Comparison of ENCODE assay signal across 26 mouse cellular contexts in the genomic region with DNA sequence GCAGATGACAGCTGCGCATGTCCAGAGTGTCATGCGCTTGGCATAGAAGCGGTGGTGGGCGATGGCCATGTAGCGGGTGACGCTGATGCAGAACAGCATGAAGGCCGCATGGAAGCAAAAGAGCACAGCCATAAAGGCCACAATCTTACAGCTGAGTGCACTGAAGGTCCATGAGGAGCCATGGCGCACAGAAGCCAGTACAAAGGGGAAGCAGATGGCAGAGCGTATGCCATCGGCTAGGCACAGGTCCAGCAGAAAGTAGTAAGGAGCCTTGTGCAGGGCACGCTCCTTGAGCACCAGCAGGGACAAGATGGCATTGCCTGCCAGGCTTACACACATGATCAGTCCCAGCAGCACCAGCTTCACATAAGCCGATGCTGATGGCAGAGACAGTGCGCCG. TPM values are rescaled to one million over a fixed set of nuclear protein-coding genes. Genes with fewer than 3 reads are reported as not detected.
A peak's percentile ranks its signal among the peaks of the same experiment; 100 is the strongest.
DNase-seq lines count a peak whose midpoint lies in the region; ATAC-seq and TF ChIP-seq lines count a peak whose summit lies in the region.
"Had no signal": no experiment of that assay in that cellular context is flagged by ENCODE, and none has a peak within 500 bp of the region (broad histone marks: within the 10 kb centered on the region; RNA-seq: fewer than 3 reads in every experiment).

No protein-coding gene starts in this region.

- no peak for TF ChIP-seq CTCF in midbrain, postnatal 0 days (IDR thresholded peaks at IDR 0.05)

- H3K4me2 ChIP-seq in midbrain, postnatal 0 days (ENCODE audit: low read depth, low read length, poor library complexity, severe bottlenecking), result no peak overlapping the region
- H3K4me2 ChIP-seq in midbrain, embryonic 11.5 days, result no peak overlapping the region
- no peak overlapping the region for H3K4me2 ChIP-seq in heart, embryonic 11.5 days
- H3K4me2 ChIP-seq: heart, embryonic 15.5 days; hindbrain, embryonic 12.5 days; limb, embryonic 12.5 days; liver, embryonic 11.5 days; lung, embryonic 15.5 days; neural tube, embryonic 13.5 days; stomach, embryonic 15.5 days had no signal

- WGBS in midbrain, postnatal 0 days, result 96% methylated on average over 14 of the region's 14 CpGs
- 94% methylated on average over 14 of the region's 14 CpGs for WGBS in midbrain, embryonic 11.5 days
- WGBS in heart, embryonic 11.5 days (ENCODE audit: insufficient replicate concordance), result 88% methylated on average over 14 of the region's 14 CpGs

- peak; percentile 74 for DNase-seq in midbrain, postnatal 0 days (ENCODE audit: low spot score)
- no peak for DNase-seq in midbrain, embryonic 11.5 days (ENCODE audit: low spot score, missing footprints)
- DNase-seq in cerebellum, adult 18-20 months, result peak; percentile 56 to 67
- peak; percentile 90 to 92 for DNase-seq in cerebellum, postnatal 10 days
- no peak for DNase-seq in ovary, adult 18-20 months (ENCODE audit: low spot score)
- no peak for DNase-seq in frontal cortex, postnatal 10 days (ENCODE audit: low spot score in 2 of 2)
- DNase-seq: adrenal gland, adult 2 months; forebrain, postnatal 0 days; kidney, adult 9 months; kidney, postnatal 10 days; layer of hippocampus, postnatal 36 days had no signal

- H3K4me3 ChIP-seq in midbrain, postnatal 0 days (ENCODE audit: low read depth, low read length), result no peak overlapping the region
- no peak overlapping the region for H3K4me3 ChIP-seq in midbrain, embryonic 11.5 days (ENCODE audit: low read depth, low read length)
- no peak overlapping the region for H3K4me3 ChIP-seq in heart, embryonic 11.5 days (ENCODE audit: low read depth, low read length)
- H3K4me3 ChIP-seq: erythroblast, embryonic 14.5 days; heart, embryonic 15.5 days; hindbrain, embryonic 12.5 days; limb, embryonic 12.5 days; lung, embryonic 15.5 days; midbrain, embryonic 10.5 days; neural tube, embryonic 13.5 days; stomach, embryonic 15.5 days had no signal

- no peak overlapping the region for H3K9ac ChIP-seq in midbrain, postnatal 0 days (replicated peaks; ENCODE audit: low read length, poor library complexity, severe bottlenecking)
- H3K9ac ChIP-seq in midbrain, embryonic 11.5 days (ENCODE audit: low read length), result no peak overlapping the region
- H3K9ac ChIP-seq in heart, embryonic 11.5 days (ENCODE audit: low read depth, low read length), result no peak overlapping the region
- H3K9ac ChIP-seq: forebrain, postnatal 0 days; heart, embryonic 15.5 days; hindbrain, embryonic 12.5 days; limb, embryonic 12.5 days; lung, embryonic 15.5 days; neural tube, embryonic 13.5 days; stomach, embryonic 15.5 days had no signal

- H3K27me3 ChIP-seq in midbrain, postnatal 0 days (ENCODE audit: insufficient read depth, low read length), result peaks cover 11% of the 10 kb centered on the region; the same call in 1 of the 2 replicates
- H3K27me3 ChIP-seq in midbrain, embryonic 11.5 days (ENCODE audit: control insufficient read depth, insufficient read depth, low read length), result peaks cover 55% of the 10 kb centered on the region
- peaks cover 24% of the 10 kb centered on the region for H3K27me3 ChIP-seq in heart, embryonic 11.5 days (ENCODE audit: control insufficient read depth, insufficient read depth, low read length)

- no peak for ATAC-seq in midbrain, postnatal 0 days (ENCODE audit: low FRiP score)
- no peak for ATAC-seq in midbrain, embryonic 11.5 days (ENCODE audit: low FRiP score)
- no peak for ATAC-seq in heart, embryonic 11.5 days (replicated peaks; ENCODE audit: insufficient number of reproducible peaks, low FRiP score, low TSS enrichment)
- ATAC-seq: activated CD4-positive, CD25-positive, alpha-beta regulatory T cell, adult 4 months; CD4-positive, CD25-positive, alpha-beta regulatory T cell, adult 4 months; forebrain, postnatal 0 days; intestine, postnatal 0 days had no signal

- H3K9me3 ChIP-seq in midbrain, postnatal 0 days (ENCODE audit: low read length), result no peaks in the 10 kb centered on the region
- H3K9me3 ChIP-seq in midbrain, embryonic 11.5 days (ENCODE audit: control insufficient read depth, low read length), result no peaks in the 10 kb centered on the region
- H3K9me3 ChIP-seq in heart, embryonic 11.5 days (replicated peaks; ENCODE audit: control insufficient read depth, low read length), result no peaks in the 10 kb centered on the region
- H3K9me3 ChIP-seq: heart, embryonic 15.5 days; hindbrain, embryonic 12.5 days; limb, embryonic 12.5 days; lung, embryonic 15.5 days; midbrain, embryonic 10.5 days; neural tube, embryonic 13.5 days; stomach, embryonic 15.5 days had no signal

- no peaks in the 10 kb centered on the region for H3K36me3 ChIP-seq in midbrain, postnatal 0 days (ENCODE audit: insufficient read depth, low read length)
- no peaks in the 10 kb centered on the region for H3K36me3 ChIP-seq in midbrain, embryonic 11.5 days (ENCODE audit: control insufficient read depth, insufficient read depth, low read length)
- no peaks in the 10 kb centered on the region for H3K36me3 ChIP-seq in heart, embryonic 11.5 days (ENCODE audit: control insufficient read depth, insufficient read depth, low read length)
- H3K36me3 ChIP-seq: heart, embryonic 15.5 days; limb, embryonic 12.5 days; lung, embryonic 15.5 days; stomach, embryonic 15.5 days had no signal

- no peak overlapping the region for H3K27ac ChIP-seq in midbrain, postnatal 0 days (ENCODE audit: low read depth, low read length)
- no peak overlapping the region for H3K27ac ChIP-seq in midbrain, embryonic 11.5 days (ENCODE audit: low read depth, low read length)
- H3K27ac ChIP-seq in heart, embryonic 11.5 days (ENCODE audit: low read depth, low read length), result no peak overlapping the region
- H3K27ac ChIP-seq: heart, embryonic 15.5 days; hindbrain, embryonic 12.5 days; limb, embryonic 12.5 days; lung, embryonic 15.5 days; midbrain, embryonic 10.5 days; neural tube, embryonic 13.5 days; stomach, embryonic 15.5 days had no signal

- no peaks in the 10 kb centered on the region for H3K4me1 ChIP-seq in midbrain, postnatal 0 days (ENCODE audit: insufficient read depth, low read length)
- H3K4me1 ChIP-seq in midbrain, embryonic 11.5 days (ENCODE audit: control insufficient read depth, insufficient read depth, low read length), result no peaks in the 10 kb centered on the region
- no peaks in the 10 kb centered on the region for H3K4me1 ChIP-seq in heart, embryonic 11.5 days (ENCODE audit: control insufficient read depth, insufficient read depth, low read length)
- H3K4me1 ChIP-seq: heart, embryonic 15.5 days; hindbrain, embryonic 12.5 days; limb, embryonic 12.5 days; lung, embryonic 15.5 days; midbrain, embryonic 10.5 days; neural tube, embryonic 13.5 days; stomach, embryonic 15.5 days had no signal

RNA-seq across cellular contexts. Expression of a gene that starts 4.8 kb away (rescaled TPM):
- 29.1 and 42.2 TPM in 2 replicates for total RNA-seq in midbrain, postnatal 0 days (2014; rRNA removed)
- polyA plus RNA-seq in midbrain, postnatal 0 days (2015; fragmentation: Nextera tagmentation; extraction: Ambion mirVana), result 50.2 and 56.8 TPM in 2 replicates
- polyA plus RNA-seq in midbrain, embryonic 11.5 days (2014; fragmentation: Nextera tagmentation; extraction: Ambion mirVana), result 29.6 and 30.1 TPM in 2 replicates
- polyA plus RNA-seq in heart, embryonic 11.5 days (2014; fragmentation: Nextera tagmentation; extraction: Ambion mirVana), result 15.7 and 19.0 TPM in 2 replicates

RNA-seq across cellular contexts. Expression of a gene that starts 19.7 kb away (rescaled TPM):
- total RNA-seq in midbrain, postnatal 0 days (2014; rRNA removed), result 17.2 and 25.3 TPM in 2 replicates
- 34.1 and 35.3 TPM in 2 replicates for polyA plus RNA-seq in midbrain, postnatal 0 days (2015; fragmentation: Nextera tagmentation; extraction: Ambion mirVana)
- 16.3 and 16.6 TPM in 2 replicates for polyA plus RNA-seq in midbrain, embryonic 11.5 days (2014; fragmentation: Nextera tagmentation; extraction: Ambion mirVana)
- 9.7 and 13.8 TPM in 2 replicates for polyA plus RNA-seq in heart, embryonic 11.5 days (2014; fragmentation: Nextera tagmentation; extraction: Ambion mirVana)
- polyA plus RNA-seq: erythroblast, embryonic 14.5 days had no signal

RNA-seq across cellular contexts. Expression of a gene that starts 21.5 kb away (rescaled TPM):
- 32.1 and 33.3 TPM in 2 replicates for total RNA-seq in midbrain, postnatal 0 days (2014; rRNA removed)
- 6.8 and 7.2 TPM in 2 replicates for polyA plus RNA-seq in midbrain, postnatal 0 days (2015; fragmentation: Nextera tagmentation; extraction: Ambion mirVana)
- 5.6 and 6.2 TPM in 2 replicates for polyA plus RNA-seq in midbrain, embryonic 11.5 days (2014; fragmentation: Nextera tagmentation; extraction: Ambion mirVana)
- 3.0 and 4.2 TPM in 2 replicates for polyA plus RNA-seq in heart, embryonic 11.5 days (2014; fragmentation: Nextera tagmentation; extraction: Ambion mirVana)
- total RNA-seq: granulocyte monocyte progenitor cell, adult 5-6 weeks; megakaryocyte progenitor cell, adult 5-6 weeks had no signal
- polyA plus RNA-seq: activated CD4-positive, CD25-positive, alpha-beta regulatory T cell, adult 4 months; CD4-positive, CD25-positive, alpha-beta regulatory T cell, adult 4 months; erythroblast, embryonic 14.5 days had no signal

Comparison
In these comparisons a context has a peak if more than half of its experiments do, and no peak if none do; other contexts are left out.
1. DNase-seq: peak in midbrain, postnatal 0 days (single experiment), cerebellum, adult 18-20 months (2 of 2) and cerebellum, postnatal 10 days (2 of 2); none in midbrain, embryonic 11.5 days (single experiment), ovary, adult 18-20 months (single experiment) and frontal cortex, postnatal 10 days (0 of 2).